Mouse (Mus musculus) olfactory bulb, adult 2 months (tissue): ENCODE results near the gene Dhx9.

ENCODE experiments used
- CTCF ChIP-seq: fragments of 200-500 bp; IDR thresholded peaks from 2 replicates; pipeline ENCODE4 v1.5.1; 2012; ENCODE audit warnings: low read depth, mild to moderate bottlenecking, low read length, moderate library complexity; ENCODE audit not compliant: insufficient read depth
- POLR2A ChIP-seq: fragments of 200-500 bp; IDR thresholded peaks from 2 replicates; pipeline ENCODE4 v1.6.1; 2012; ENCODE audit warnings: mild to moderate bottlenecking, low read depth, low read length, moderate library complexity; ENCODE audit not compliant: insufficient read depth

DNA sequence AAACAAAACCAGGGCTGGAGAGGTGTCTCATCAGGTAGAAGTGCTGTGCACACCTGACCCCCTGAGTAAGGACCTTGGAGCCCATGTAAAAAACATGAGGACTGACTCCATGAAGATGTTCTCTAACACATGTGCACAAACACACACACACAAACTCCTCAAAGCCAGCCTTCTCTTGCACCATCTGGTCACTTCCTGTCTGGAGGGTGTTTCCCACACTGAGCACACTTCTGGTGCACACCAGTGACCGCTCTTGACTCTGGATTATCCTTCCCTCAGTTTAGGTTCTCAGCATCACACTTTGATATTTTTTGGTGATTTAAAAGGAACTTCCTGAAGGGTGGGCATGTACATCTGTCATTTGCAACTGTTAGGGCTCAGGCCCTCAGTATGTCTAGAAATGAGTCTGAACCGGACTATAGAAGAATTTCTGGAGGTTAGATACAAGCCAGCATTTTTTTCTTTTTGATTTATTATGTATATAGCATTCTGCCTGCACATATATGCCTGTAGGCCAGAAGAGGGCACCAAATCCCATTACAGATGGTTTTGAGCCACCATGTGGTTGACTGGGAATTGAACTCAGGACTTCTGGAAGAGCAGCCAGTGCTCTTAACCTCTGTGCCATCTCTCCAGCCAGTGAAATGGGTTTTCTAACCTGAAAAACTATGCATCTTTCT, 23.0 kb upstream of the Dhx9 start:
- TF ChIP-seq POLR2A (no peak), CTCF (no peak)
